Mouse (Mus musculus): ENCODE results near the gene Ifnz. TPM values are rescaled to one million over a fixed set of nuclear protein-coding genes. Genes with fewer than 3 reads are reported as not detected.

Ifnz gene
- 0.07 TPM in 1 of 2 replicates, not detected in the other for polyA plus RNA-seq (2012; rRNA removed; ENCODE audit: low replicate concordance)

DNA sequence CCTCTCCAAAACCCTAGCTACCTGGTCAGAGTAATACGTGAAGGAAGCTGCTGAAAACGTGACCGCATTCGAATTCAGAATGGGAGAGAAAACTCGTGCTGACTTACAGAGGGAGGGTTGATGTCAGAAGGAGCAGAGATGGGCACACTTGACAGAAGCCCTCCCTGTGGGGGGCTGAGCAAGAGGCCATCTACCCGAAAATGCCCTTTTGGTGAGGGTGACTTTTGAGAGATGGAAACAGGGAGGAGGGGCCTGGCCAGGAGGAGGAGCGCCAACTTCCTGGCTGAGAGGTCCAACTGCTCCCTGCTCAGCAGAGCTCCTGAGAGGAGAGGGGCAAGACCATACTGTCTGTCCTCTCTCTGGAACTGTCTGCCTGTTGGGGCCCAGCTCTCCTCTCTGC is at the start of gene Ifnz:
TSS of gene Ifnz (plus strand) at position 301 of the 400 bp plus-strand sequence.

GRCm38 (mm10) chr4:88754818-88755340 is 27.1 kb upstream of the Ifnz start, which contains the start of gene Gm13271:
Gene Gm13271, plus strand, starts transcription at chr4:88754868.

GRCm38 (mm10) chr4:88759610-88760268 is 22.2 kb upstream of the Ifnz start, which contains the start of gene Gm13283:
Gene Gm13283, plus strand, starts transcription at chr4:88760119.

GRCm38 (mm10) chr4:88773534-88773933 is 8.4 kb upstream of the Ifnz start, which contains the start of gene Gm13290:
Gene Gm13290, plus strand, starts transcription at chr4:88773834.

GRCm38 (mm10) chr4:88776622-88777021 is 5.3 kb upstream of the Ifnz start, which contains the start of gene Gm13289:
Gene Gm13289, plus strand, starts transcription at chr4:88776922.

GRCm38 (mm10) chr4:88779550-88779949 is 2.4 kb upstream of the Ifnz start, which contains the start of gene Gm13272:
Gene Gm13272, plus strand, starts transcription at chr4:88779850.

GRCm38 (mm10) chr4:88785409-88785808 is 3.5 kb downstream of the Ifnz start, which contains the start of gene Gm13276:
Gene Gm13276, plus strand, starts transcription at chr4:88785709.

GRCm38 (mm10) chr4:88788402-88788801 is 6.5 kb downstream of the Ifnz start, which contains the start of gene Gm13277:
Gene Gm13277, plus strand, starts transcription at chr4:88788632.

GRCm38 (mm10) chr4:88791250-88791649 is 9.3 kb downstream of the Ifnz start, which contains the start of gene Gm13278:
Gene Gm13278, plus strand, starts transcription at chr4:88791550.

DNA sequence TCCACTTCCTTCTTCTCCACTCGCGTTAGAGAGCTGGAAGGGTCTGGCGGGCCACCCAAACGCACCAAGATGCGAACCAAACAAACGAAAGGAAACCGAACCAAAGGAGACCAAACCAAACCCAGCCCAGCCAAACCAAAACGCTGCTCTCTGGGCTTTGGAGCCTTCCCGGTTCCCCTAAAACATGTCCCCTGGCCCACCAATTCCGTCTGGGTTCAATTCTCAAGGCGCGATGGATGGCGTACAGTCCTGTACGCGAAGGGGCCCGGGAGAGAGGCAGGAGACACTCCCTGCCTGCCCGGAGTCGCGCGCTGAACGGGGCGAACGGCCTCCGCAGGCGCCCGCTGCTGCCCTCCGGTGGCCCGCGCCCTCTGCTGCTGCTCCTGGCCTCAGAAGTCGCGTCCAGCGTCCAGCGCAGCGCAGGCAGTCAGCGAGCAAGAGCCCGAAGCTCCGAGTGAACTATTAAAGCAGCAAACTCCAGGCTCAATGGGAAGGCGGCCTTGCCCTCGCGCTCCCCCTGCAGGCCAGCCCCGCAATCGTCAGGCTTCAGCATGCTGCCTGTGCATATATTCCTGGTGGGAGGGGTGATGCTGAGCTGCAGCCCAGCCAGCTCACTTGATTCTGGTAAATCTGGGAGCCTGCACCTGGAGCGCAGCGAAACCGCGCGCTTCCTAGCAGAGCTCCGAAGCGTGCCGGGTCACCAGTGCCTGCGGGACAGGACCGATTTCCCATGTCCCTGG is 12.2 kb downstream of the Ifnz start, which contains the start of gene Gm13275:
TSS of gene Gm13275 (plus strand) at position 552 of the 740 bp plus-strand sequence.

DNA sequence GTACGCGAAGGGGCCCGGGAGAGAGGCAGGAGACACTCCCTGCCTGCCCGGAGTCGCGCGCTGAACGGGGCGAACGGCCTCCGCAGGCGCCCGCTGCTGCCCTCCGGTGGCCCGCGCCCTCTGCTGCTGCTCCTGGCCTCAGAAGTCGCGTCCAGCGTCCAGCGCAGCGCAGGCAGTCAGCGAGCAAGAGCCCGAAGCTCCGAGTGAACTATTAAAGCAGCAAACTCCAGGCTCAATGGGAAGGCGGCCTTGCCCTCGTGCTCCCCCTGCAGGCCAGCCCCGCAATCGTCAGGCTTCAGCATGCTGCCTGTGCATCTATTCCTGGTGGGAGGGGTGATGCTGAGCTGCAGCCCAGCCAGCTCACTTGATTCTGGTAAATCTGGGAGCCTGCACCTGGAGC is 15.2 kb downstream of the Ifnz start, which contains the start of gene Gm13279:
TSS of gene Gm13279 (plus strand) at position 301 of the 400 bp plus-strand sequence.

GRCm38 (mm10) chr4:88799365-88799764 is 17.4 kb downstream of the Ifnz start, which contains the start of gene Gm13285:
Gene Gm13285, plus strand, starts transcription at chr4:88799665.

GRCm38 (mm10) chr4:88802954-88803353 is 21.0 kb downstream of the Ifnz start, which contains the start of gene Gm13287:
Gene Gm13287, plus strand, starts transcription at chr4:88803254.

DNA sequence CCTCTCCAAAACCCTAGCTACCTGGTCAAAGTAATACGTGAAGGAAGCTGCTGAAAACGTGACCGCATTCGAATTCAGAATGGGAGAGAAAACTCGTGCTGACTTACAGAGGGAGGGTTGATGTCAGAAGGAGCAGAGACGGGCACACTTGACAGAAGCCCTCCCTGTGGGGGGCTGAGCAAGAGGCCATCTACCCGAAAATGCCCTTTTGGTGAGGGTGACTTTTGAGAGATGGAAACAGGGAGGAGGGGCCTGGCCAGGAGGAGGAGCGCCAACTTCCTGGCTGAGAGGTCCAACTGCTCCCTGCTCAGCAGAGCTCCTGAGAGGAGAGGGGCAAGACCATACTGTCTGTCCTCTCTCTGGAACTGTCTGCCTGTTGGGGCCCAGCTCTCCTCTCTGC is 23.3 kb downstream of the Ifnz start, which contains the start of gene Gm13288:
TSS of gene Gm13288 (plus strand) at position 301 of the 400 bp plus-strand sequence.

GRCm38 (mm10) chr4:88815928-88816327 is 34.0 kb downstream of the Ifnz start, which contains the start of gene Ifna7:
Gene Ifna7, plus strand, starts transcription at chr4:88816228.

GRCm38 (mm10) chr4:88819659-88820058 is 37.7 kb downstream of the Ifnz start, which contains the start of gene Ifna11:
Gene Ifna11, plus strand, starts transcription at chr4:88819959.

GRCm38 (mm10) chr4:88827116-88827515 is 45.2 kb downstream of the Ifnz start, which contains the start of gene Ifna6:
Gene Ifna6, plus strand, starts transcription at chr4:88827416.

Other genes starting within 250 kb of the Ifnz start
- not detected in 2 replicates for gene Ifna15, start 223.9 kb upstream of the Ifnz start, polyA plus RNA-seq (2012; rRNA removed; ENCODE audit: low replicate concordance)
- not detected in 2 replicates for gene Ifna14, start 210.3 kb upstream of the Ifnz start, polyA plus RNA-seq (2012; rRNA removed; ENCODE audit: low replicate concordance)
- not detected in 2 replicates for gene Ifna9, start 189.7 kb upstream of the Ifnz start, polyA plus RNA-seq (2012; rRNA removed; ENCODE audit: low replicate concordance)
- gene Ifna12, start 178.8 kb upstream of the Ifnz start, polyA plus RNA-seq (2012; rRNA removed; ENCODE audit: low replicate concordance) = not detected in 2 replicates
- not detected in 2 replicates for gene C87499, start 147.7 kb upstream of the Ifnz start, polyA plus RNA-seq (2012; rRNA removed; ENCODE audit: low replicate concordance)
- not detected in 2 replicates for gene Ifna13, start 137.7 kb upstream of the Ifnz start, polyA plus RNA-seq (2012; rRNA removed; ENCODE audit: low replicate concordance)
- not detected in 2 replicates for gene Ifna16, start 105.2 kb upstream of the Ifnz start, polyA plus RNA-seq (2012; rRNA removed; ENCODE audit: low replicate concordance)
- gene Ifna2, start 98.2 kb upstream of the Ifnz start, polyA plus RNA-seq (2012; rRNA removed; ENCODE audit: low replicate concordance) = not detected in 2 replicates
- gene Ifnab, start 90.8 kb upstream of the Ifnz start, polyA plus RNA-seq (2012; rRNA removed; ENCODE audit: low replicate concordance) = not detected in 2 replicates
- gene Gm26566, start 60.3 kb upstream of the Ifnz start, polyA plus RNA-seq (2012; rRNA removed; ENCODE audit: low replicate concordance) = 0.43 TPM in 1 of 2 replicates, not detected in the other
- 16.8 and 23.2 TPM in 2 replicates for gene Klhl9, start 59.7 kb upstream of the Ifnz start, polyA plus RNA-seq (2012; rRNA removed; ENCODE audit: low replicate concordance)
- not detected in 2 replicates for gene Gm13271, start 27.3 kb upstream of the Ifnz start, polyA plus RNA-seq (2012; rRNA removed; ENCODE audit: low replicate concordance)
- 0.17 and 0.27 TPM in 2 replicates for gene Gm13283, start 22.0 kb upstream of the Ifnz start, polyA plus RNA-seq (2012; rRNA removed; ENCODE audit: low replicate concordance)
- not detected in 2 replicates for gene Gm13290, start 8.3 kb upstream of the Ifnz start, polyA plus RNA-seq (2012; rRNA removed; ENCODE audit: low replicate concordance)
- not detected in 2 replicates for gene Gm13289, start 5.2 kb upstream of the Ifnz start, polyA plus RNA-seq (2012; rRNA removed; ENCODE audit: low replicate concordance)
- gene Gm13272, start 2.3 kb upstream of the Ifnz start, polyA plus RNA-seq (2012; rRNA removed; ENCODE audit: low replicate concordance) = not detected in 2 replicates
- not detected in 2 replicates for gene Gm13276, start 3.6 kb downstream of the Ifnz start, polyA plus RNA-seq (2012; rRNA removed; ENCODE audit: low replicate concordance)
- not detected in 2 replicates for gene Gm13277, start 6.5 kb downstream of the Ifnz start, polyA plus RNA-seq (2012; rRNA removed; ENCODE audit: low replicate concordance)
- gene Gm13278, start 9.4 kb downstream of the Ifnz start, polyA plus RNA-seq (2012; rRNA removed; ENCODE audit: low replicate concordance) = not detected in 2 replicates
- not detected in 2 replicates for gene Gm13275, start 12.4 kb downstream of the Ifnz start, polyA plus RNA-seq (2012; rRNA removed; ENCODE audit: low replicate concordance)
- gene Gm13279, start 15.3 kb downstream of the Ifnz start, polyA plus RNA-seq (2012; rRNA removed; ENCODE audit: low replicate concordance) = not detected in 2 replicates
- gene Gm13285, start 17.5 kb downstream of the Ifnz start, polyA plus RNA-seq (2012; rRNA removed; ENCODE audit: low replicate concordance) = not detected in 2 replicates
- not detected in 2 replicates for gene Gm13287, start 21.1 kb downstream of the Ifnz start, polyA plus RNA-seq (2012; rRNA removed; ENCODE audit: low replicate concordance)
- not detected in 2 replicates for gene Gm13288, start 23.4 kb downstream of the Ifnz start, polyA plus RNA-seq (2012; rRNA removed; ENCODE audit: low replicate concordance)
- not detected in 2 replicates for gene Ifna7, start 34.1 kb downstream of the Ifnz start, polyA plus RNA-seq (2012; rRNA removed; ENCODE audit: low replicate concordance)
- gene Ifna11, start 37.8 kb downstream of the Ifnz start, polyA plus RNA-seq (2012; rRNA removed; ENCODE audit: low replicate concordance) = not detected in 2 replicates
- not detected in 2 replicates for gene Ifna6, start 45.3 kb downstream of the Ifnz start, polyA plus RNA-seq (2012; rRNA removed; ENCODE audit: low replicate concordance)
- not detected in 2 replicates for gene Ifna5, start 53.4 kb downstream of the Ifnz start, polyA plus RNA-seq (2012; rRNA removed; ENCODE audit: low replicate concordance)
- gene Ifna4, start 59.7 kb downstream of the Ifnz start, polyA plus RNA-seq (2012; rRNA removed; ENCODE audit: low replicate concordance) = not detected in 2 replicates
- not detected in 2 replicates for gene Ifna1, start 68.0 kb downstream of the Ifnz start, polyA plus RNA-seq (2012; rRNA removed; ENCODE audit: low replicate concordance)
- not detected in 2 replicates for gene Ifne, start 98.1 kb downstream of the Ifnz start, polyA plus RNA-seq (2012; rRNA removed; ENCODE audit: low replicate concordance)